Mouse (Mus musculus): ENCODE results near the gene Ppp1ca. TPM values are rescaled to one million over a fixed set of nuclear protein-coding genes. Genes with fewer than 3 reads are reported as not detected.

The Ppp1ca gene
- 1,005 and 1,038 TPM in 2 replicates for polyA plus RNA-seq (2016; fragmentation: Nextera tagmentation; extraction: Ambion mirVana)

DNA sequence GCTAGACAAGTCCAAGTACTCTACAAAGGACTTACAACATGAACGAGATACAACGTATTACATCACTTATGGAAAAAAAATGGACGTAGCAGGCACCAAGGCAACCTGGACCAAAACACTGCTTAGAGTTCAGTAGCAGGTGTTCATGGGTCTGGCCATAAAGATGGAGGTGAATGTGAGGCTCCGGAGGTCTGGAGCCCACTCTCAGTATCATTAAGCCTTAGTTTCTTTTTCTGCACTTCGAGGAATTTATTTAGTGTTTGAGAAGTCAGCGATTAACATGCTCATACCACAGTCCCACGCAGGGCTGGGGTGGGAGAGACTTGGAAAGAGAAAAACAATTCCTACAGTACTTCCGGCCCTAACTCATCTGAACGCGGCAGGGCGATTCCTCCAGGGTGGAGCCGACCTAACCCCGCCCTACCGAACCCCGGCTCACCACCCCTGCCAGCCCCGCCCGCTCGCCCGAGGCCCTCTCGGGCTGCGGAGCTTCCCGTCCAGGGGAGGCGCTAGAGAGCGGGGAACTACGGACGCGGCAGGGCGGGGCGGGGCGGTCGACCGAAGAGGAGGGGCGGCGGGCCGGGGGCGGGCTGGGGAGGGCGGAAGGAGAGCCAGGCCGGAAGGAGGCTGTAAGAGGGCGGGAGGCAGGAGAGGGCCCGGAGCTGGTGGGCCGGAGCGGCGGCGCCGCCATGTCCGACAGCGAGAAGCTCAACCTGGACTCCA is at the start of gene Ppp1ca:
Gene Ppp1ca (plus strand): TSS at position 538 of the 723 bp plus-strand sequence.
- DNase-seq (ENCODE audit: low spot score) = peak; percentile 97
- Histone ChIP-seq H3K36me3 (peaks cover 38% of the 10 kb centered on the region), H3K4me3 (peak within 1 kb of the TSS; percentile 95), H3K27ac (peak within 1 kb of the TSS; percentile 97), H3K27me3 (ENCODE audit: insufficient read depth, poor library complexity, severe bottlenecking) (no peaks in the 10 kb centered on the region), H3K9me3 (no peaks in the 10 kb centered on the region), H3K4me1 (replicated peaks) (peaks cover 42% of the 10 kb centered on the region)
- WGBS = 7% methylated on average over 46 of the region's 47 CpGs

DNA sequence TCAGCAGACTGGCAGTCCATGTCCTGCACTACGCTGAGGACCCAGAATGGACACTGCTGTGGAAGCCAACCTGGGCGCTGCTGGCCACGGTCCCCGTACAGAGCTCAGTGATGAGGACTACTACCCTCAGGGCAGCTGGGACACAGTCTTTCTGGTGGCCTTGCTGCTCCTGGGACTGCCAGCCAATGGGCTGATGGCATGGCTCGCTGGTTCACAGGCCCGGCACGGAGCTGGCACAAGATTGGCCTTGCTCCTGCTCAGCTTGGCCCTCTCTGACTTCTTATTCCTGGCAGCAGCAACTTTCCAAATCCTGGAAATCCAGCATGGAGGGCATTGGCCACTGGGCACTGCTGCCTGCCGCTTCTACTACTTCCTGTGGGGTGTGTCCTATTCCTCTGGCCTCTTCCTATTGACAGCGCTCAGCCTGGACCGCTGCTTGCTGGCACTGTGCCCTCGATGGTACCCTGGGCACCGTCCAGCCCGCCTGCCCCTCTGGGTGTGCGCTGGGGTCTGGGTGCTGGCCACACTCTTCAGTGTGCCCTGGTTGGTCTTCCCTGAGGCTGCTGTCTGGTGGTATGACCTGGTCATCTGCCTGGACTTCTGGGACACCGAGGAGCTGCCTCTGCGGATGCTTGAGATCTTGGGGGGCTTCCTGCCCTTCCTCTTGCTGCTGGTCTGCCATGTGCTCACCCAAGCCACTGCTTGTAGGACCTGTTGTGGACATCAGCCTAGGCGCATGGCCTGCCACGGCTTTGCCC is 49.3 kb upstream of the Ppp1ca start:
- Histone ChIP-seq H3K27me3 (ENCODE audit: insufficient read depth, poor library complexity, severe bottlenecking) (no peaks in the 10 kb centered on the region; the same call in 1 of the 2 replicates), H3K4me1 (replicated peaks) (peaks cover 20% of the 10 kb centered on the region), H3K9me3 (no peaks in the 10 kb centered on the region), H3K4me3 (no peak overlapping the region), H3K36me3 (no peaks in the 10 kb centered on the region), H3K27ac (0 out of 2 replicates have a peak overlapping the region, but pooled peaks have one; percentile 23)
- 93% methylated on average over 18 of the region's 18 CpGs for WGBS
- DNase-seq (ENCODE audit: low spot score) = no peak

DNA sequence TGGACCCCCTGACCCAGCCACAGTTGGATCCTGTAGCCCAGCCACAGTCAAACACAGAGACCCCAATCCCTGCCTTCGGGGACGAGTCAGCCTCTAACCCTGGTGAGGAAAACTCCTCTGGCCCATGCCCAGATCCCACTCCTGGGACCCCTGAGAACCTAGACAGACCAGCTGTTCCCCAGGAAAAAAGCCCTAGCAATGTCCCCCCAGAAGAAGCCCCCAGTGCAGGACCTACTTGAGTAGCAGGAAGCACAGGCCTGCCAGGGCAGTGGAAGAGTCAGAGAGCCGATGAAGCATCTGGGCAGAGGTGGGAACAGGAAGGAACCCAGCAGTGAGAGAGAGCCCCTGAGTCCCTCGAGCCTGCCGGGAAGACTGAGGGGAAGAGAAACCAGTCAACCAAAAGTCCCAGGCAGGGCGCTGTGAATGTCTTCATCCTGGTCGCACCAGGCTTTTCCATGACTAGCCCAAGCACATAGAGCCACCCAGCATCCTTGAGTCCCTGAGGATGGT is 48.1 kb upstream of the Ppp1ca start, which contains the start of gene Cabp4:
Gene Cabp4 (minus strand): TSS at position 275 of the 510 bp plus-strand sequence.
- WGBS = 82% methylated on average over 7 of the region's 7 CpGs
- no peaks in the 10 kb centered on the region for H3K27me3 ChIP-seq (ENCODE audit: insufficient read depth, poor library complexity, severe bottlenecking)
- H3K4me1 ChIP-seq (replicated peaks) = peaks cover 31% of the 10 kb centered on the region
- H3K36me3 ChIP-seq = no peaks in the 10 kb centered on the region
- no peak within 1 kb of the TSS for H3K4me3 ChIP-seq
- DNase-seq (ENCODE audit: low spot score) = no peak
- 0 out of 2 replicates have a peak within 1 kb of the TSS, but pooled peaks have one; percentile 23 for H3K27ac ChIP-seq
- no peaks in the 10 kb centered on the region for H3K9me3 ChIP-seq

DNA sequence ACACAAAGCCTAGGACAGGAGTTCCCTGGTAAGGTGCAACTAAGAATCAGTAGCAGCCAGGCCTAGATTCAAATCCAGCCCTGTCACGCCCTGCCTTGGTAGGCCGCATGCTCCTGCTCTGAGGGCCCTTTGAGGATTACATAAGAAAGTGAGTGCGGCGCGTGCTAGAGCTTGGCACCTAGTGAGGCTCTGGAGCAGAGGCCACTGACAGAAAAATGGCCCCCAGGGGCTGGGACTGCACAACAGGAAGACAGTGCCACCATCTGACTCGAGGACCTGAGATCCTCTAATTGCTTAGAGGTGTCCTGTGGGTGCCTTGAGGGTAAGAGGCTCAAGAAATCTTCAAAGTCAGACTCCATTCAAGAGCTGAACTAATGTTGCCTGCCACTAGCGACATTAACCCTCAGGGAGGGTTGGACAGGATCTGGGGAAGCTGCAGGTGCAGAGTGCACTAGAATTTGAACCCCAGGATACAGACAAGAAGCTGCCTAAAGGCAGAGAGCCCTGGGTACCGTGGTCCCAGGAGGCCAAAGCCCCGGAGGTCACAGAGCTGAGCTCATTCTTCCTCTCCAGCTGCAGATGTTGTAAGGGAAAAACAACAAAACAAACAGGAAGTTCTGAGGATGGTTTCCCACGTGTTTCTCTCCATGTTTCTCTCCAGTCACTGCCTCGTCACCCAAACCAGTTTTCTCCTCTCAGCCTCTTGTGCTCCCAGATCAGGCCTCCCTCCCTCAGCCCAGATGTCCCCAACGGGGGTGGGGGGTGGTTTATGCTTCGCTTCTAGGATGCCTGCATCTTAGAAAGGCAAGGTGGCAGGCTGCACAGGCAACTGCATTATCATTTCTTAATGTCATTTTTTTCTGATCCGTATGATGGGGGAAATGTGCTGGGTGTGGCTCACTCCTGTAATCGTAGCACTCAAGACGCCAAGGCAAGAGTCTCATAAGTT is 47.0 kb upstream of the Ppp1ca start:
- H3K36me3 ChIP-seq = peaks cover 2% of the 10 kb centered on the region
- no peaks in the 10 kb centered on the region for H3K27me3 ChIP-seq (ENCODE audit: insufficient read depth, poor library complexity, severe bottlenecking)
- no peak for DNase-seq (ENCODE audit: low spot score)
- 85% methylated on average over 16 of the region's 16 CpGs for WGBS
- peaks cover 33% of the 10 kb centered on the region for H3K4me1 ChIP-seq (replicated peaks)
- no peak overlapping the region for H3K4me3 ChIP-seq
- no peak overlapping the region for H3K27ac ChIP-seq
- no peaks in the 10 kb centered on the region for H3K9me3 ChIP-seq

DNA sequence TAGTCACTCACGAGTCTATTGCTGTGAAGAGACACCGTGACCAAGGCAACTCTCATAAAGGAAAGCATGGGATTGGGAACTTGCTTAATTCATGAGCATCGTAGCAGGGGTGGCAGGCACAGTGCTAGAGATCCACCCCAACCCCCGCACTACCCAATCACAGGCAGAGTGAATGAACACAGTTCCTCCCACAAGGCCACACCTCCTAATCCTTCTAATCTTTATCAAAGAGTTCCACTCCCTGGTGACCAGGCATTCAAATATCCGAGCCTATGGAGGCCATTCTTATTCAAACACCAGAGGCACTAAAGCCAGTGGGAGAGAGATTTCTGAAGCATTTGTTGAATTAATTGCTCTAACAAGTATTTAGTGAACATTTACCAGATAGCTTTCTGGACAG is 45.9 kb upstream of the Ppp1ca start:
- 87% methylated on average over 5 of the region's 5 CpGs for WGBS

DNA sequence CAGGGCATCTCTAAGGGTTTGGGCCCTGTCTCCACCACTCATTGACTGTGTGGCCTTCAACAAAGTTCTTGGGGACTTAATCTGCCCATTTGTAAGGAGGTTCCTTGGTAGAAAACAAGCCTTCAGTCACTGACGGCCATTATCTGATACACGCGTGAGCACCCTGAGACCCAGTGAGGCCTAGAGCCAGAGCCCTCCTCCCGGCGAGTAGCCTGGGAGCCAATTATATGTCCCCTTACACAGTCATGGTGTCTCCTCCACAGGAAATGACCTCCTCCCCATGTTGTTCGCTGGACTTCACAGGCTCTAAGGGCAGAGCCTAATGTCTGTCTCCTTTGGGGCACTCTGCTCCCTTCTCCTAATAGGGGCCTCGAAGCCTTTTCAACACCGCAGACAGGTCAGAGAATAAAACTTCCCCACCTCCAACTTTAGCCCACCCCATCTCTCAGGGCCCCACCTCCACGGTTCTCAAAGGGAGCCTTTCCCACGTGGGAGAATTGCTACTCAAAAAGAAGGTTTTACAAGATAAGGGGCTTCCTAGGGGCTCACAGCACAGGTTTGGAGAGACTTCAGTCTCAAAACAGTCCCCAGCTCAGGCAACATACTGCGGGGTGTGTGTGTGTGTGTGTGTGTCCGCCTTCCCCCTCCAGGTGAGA is 45.4 kb upstream of the Ppp1ca start:
- peaks cover 40% of the 10 kb centered on the region for H3K4me1 ChIP-seq (replicated peaks)
- no peak overlapping the region for H3K27ac ChIP-seq
- H3K4me3 ChIP-seq = no peak overlapping the region
- no peak for DNase-seq (ENCODE audit: low spot score)
- WGBS = 60% methylated on average over 12 of the region's 12 CpGs
- no peaks in the 10 kb centered on the region for H3K27me3 ChIP-seq (ENCODE audit: insufficient read depth, poor library complexity, severe bottlenecking)
- no peaks in the 10 kb centered on the region for H3K9me3 ChIP-seq
- peaks cover 18% of the 10 kb centered on the region for H3K36me3 ChIP-seq

More for the DNA sequence above, 45.9 kb upstream of the Ppp1ca start:
- H3K9me3 ChIP-seq = no peaks in the 10 kb centered on the region
- H3K27ac ChIP-seq = no peak overlapping the region
- H3K4me3 ChIP-seq = no peak overlapping the region
- H3K36me3 ChIP-seq = peaks cover 13% of the 10 kb centered on the region
- DNase-seq (ENCODE audit: low spot score) = no peak
- H3K27me3 ChIP-seq (ENCODE audit: insufficient read depth, poor library complexity, severe bottlenecking) = no peaks in the 10 kb centered on the region
- H3K4me1 ChIP-seq (replicated peaks) = peaks cover 40% of the 10 kb centered on the region

DNA sequence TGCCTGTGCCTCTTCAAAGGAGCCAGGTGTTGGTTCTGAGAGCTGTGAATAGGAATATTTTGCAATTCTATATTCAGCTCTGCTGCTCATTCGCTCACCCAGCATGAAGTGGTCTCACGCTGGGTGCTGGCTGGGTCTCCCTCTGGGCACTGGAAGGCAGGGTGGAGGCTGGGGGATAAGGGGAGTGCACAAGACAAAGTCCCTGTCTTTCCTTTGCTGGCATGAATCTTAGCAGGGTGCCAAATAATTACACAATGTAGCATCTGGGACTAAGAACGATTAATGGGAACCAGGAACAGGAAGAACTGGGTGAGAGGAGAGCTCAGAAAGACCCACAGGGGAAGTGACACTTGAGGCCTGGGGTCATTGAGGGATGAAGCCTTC is 44.9 kb upstream of the Ppp1ca start:
- Histone ChIP-seq H3K27ac (no peak overlapping the region), H3K36me3 (peaks cover 24% of the 10 kb centered on the region), H3K4me3 (no peak overlapping the region), H3K4me1 (replicated peaks) (peaks cover 40% of the 10 kb centered on the region), H3K9me3 (no peaks in the 10 kb centered on the region), H3K27me3 (ENCODE audit: insufficient read depth, poor library complexity, severe bottlenecking) (no peaks in the 10 kb centered on the region)
- no peak for DNase-seq (ENCODE audit: low spot score)
- WGBS = 48% methylated on average over 3 of the region's 3 CpGs

DNA sequence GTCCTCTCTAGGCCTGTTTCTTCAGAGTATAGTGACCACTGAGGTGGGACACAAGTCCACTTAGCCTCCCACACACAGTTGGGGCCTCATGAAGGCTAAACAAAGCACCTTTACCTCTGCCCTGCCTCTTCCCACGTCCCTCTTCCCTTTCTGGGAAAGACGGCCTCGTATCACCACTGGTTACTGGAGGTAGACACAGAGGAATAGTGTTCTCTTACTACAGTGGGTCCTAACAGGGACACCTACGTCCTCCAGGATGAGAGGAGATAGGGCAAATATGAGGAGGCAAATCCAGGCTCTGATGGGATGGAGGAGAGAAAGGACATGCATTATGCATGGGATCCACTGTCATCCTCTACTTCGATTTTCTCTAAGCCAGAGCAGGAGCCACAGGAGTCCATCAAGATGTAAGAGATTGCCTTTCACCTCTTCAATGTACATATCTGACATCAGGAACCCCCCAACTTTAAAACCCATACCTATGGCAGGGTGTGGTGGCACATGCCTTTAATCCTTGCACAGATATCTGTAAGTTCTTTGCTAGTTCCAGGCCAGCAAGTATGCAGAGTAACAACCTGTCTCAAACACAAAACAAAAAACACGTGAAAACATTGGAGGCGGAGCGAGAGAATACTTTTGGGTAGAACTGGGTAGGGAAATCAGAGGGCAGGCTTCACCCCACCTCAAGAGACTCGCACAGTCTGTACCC is 43.9 kb upstream of the Ppp1ca start:
- 33% methylated on average over 9 of the region's 9 CpGs for WGBS
- Histone ChIP-seq H3K9me3 (no peaks in the 10 kb centered on the region), H3K4me3 (peak overlapping the region; percentile 79), H3K27ac (peak overlapping the region; percentile 89), H3K36me3 (peaks cover 33% of the 10 kb centered on the region), H3K4me1 (replicated peaks) (peaks cover 40% of the 10 kb centered on the region), H3K27me3 (ENCODE audit: insufficient read depth, poor library complexity, severe bottlenecking) (no peaks in the 10 kb centered on the region)
- no peak for DNase-seq (ENCODE audit: low spot score)

DNA sequence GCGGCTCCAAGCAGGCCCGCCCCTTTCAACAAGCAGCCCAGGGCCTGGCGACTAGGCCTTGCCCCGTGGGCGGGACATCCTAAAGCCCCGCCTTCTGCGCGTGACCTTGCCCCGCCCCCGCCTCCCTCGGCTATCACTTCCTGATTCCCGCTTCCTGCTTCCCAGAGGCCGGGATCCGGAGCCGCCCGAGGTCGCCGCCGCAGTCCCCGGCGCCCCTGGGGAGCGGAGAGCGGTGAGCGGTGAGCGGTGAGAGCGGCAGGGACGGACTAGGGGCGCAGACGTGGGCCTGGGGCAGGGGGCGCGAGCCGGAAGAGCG is 43.4 kb upstream of the Ppp1ca start, which contains the start of gene Coro1b:
Gene Coro1b (plus strand): TSS at position 129 of the 316 bp plus-strand sequence.
- peak; percentile 96 for DNase-seq (ENCODE audit: low spot score)
- H3K9me3 ChIP-seq = no peaks in the 10 kb centered on the region
- H3K27me3 ChIP-seq (ENCODE audit: insufficient read depth, poor library complexity, severe bottlenecking) = no peaks in the 10 kb centered on the region
- H3K4me3 ChIP-seq = peak within 1 kb of the TSS; percentile 79
- peaks cover 38% of the 10 kb centered on the region for H3K36me3 ChIP-seq
- under 1% methylated on average over 33 of the region's 33 CpGs for WGBS
- H3K4me1 ChIP-seq (replicated peaks) = peaks cover 44% of the 10 kb centered on the region
- H3K27ac ChIP-seq = peak within 1 kb of the TSS; percentile 89

DNA sequence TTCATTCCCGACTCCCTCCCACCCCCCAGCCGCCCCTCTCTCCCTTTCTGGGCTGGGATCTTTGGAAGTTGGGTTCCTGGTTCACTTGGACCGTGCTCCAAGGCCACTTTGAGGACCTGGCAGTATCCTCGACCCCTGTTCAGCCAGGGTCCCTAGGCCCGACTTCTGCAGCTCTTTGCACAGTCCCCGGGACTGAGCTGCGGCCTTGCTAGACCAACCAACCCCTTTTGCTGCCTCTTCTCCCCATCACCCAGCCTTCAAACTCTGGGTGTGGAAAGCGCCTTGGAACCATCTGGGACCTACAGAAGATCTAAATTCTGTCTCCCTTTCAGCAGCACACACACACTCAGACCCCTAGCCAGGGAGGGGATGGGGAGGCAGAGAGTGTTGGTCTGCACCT is 43.0 kb upstream of the Ppp1ca start:
- Histone ChIP-seq H3K4me1 (replicated peaks) (peaks cover 42% of the 10 kb centered on the region), H3K9me3 (no peaks in the 10 kb centered on the region), H3K4me3 (peak overlapping the region; percentile 79), H3K27ac (peak overlapping the region; percentile 89), H3K27me3 (ENCODE audit: insufficient read depth, poor library complexity, severe bottlenecking) (no peaks in the 10 kb centered on the region), H3K36me3 (peaks cover 42% of the 10 kb centered on the region)
- WGBS = 5% methylated on average over 8 of the region's 8 CpGs
- DNase-seq (ENCODE audit: low spot score) = no peak

DNA sequence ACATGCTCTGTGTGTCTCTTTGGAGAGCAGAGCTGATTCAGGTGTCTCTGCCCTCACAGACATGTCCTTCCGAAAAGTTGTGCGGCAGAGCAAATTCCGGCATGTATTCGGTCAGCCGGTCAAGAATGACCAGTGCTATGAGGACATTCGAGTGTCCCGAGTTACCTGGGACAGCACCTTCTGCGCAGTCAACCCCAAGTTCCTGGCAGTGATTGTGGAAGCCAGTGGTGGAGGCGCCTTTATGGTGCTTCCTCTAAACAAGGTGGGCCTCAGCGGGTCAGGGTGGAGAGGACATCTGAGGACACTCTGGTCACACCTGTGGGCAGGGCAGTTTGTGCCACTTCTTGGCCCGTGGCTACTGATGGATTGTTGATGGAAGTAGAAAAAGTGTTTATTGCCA is 42.6 kb upstream of the Ppp1ca start:
- Histone ChIP-seq H3K4me1 (replicated peaks) (peaks cover 43% of the 10 kb centered on the region), H3K27ac (no peak overlapping the region), H3K36me3 (peaks cover 44% of the 10 kb centered on the region), H3K4me3 (peak overlapping the region; percentile 79), H3K9me3 (no peaks in the 10 kb centered on the region), H3K27me3 (ENCODE audit: insufficient read depth, poor library complexity, severe bottlenecking) (no peaks in the 10 kb centered on the region)
- WGBS = 90% methylated on average over 11 of the region's 11 CpGs
- DNase-seq (ENCODE audit: low spot score) = no peak
